Mouse (Mus musculus): Measurements from ENCODE around the gene Rps3. TPM values are rescaled to one million over a fixed set of nuclear protein-coding genes. Genes with fewer than 3 reads are reported as not detected.
A peak's percentile ranks its signal among the peaks of the same experiment; 100 is the strongest.

Gene Rps3
- polyA plus RNA-seq, 1 experiment from 2014 or later: 541 TPM

GRCm38 (mm10) chr7:99473638-99474407 is 9.7 kb downstream of the Rps3 start:
- Histone ChIP-seq H3K27me3 (replicated peaks) (no peaks in the 10 kb centered on the region), H3K9ac (no peak overlapping the region), H3K4me2 (replicated peaks) (no peak overlapping the region), H3K9me3 (no peaks in the 10 kb centered on the region), H3K4me1 (peaks cover 13% of the 10 kb centered on the region), H3K4me3 (no peak overlapping the region), H3K36me3 (peaks cover 61% of the 10 kb centered on the region), H3K27ac (peak overlapping the region; percentile 23; the same call in 1 of the 2 replicates)
- peak; percentile 11; the same call in 1 of the 2 replicates for ATAC-seq (ENCODE audit: low FRiP score, low read depth)
- WGBS: 84% methylated on average over 14 of the region's 14 CpGs

- 66% methylated on average over 18 of the region's 18 CpGs for WGBS
- no peak for ATAC-seq (ENCODE audit: low FRiP score, low read depth)
- Histone ChIP-seq H3K4me1 (peaks cover 30% of the 10 kb centered on the region), H3K9me3 (no peaks in the 10 kb centered on the region), H3K9ac (no peak overlapping the region), H3K36me3 (peaks cover 39% of the 10 kb centered on the region), H3K4me2 (replicated peaks) (no peak overlapping the region), H3K27ac (no peak overlapping the region), H3K27me3 (replicated peaks) (no peaks in the 10 kb centered on the region), H3K4me3 (no peak overlapping the region)
Observed at GRCm38 (mm10) chr7:99471578-99471977, 12.0 kb downstream of the Rps3 start.

GRCm38 (mm10) chr7:99469680-99470405 is 13.7 kb downstream of the Rps3 start:
- Histone ChIP-seq H3K4me1 (peaks cover 47% of the 10 kb centered on the region), H3K4me2 (replicated peaks) (no peak overlapping the region), H3K27me3 (replicated peaks) (no peaks in the 10 kb centered on the region), H3K9me3 (no peaks in the 10 kb centered on the region), H3K9ac (no peak overlapping the region), H3K36me3 (peaks cover 34% of the 10 kb centered on the region), H3K4me3 (no peak overlapping the region), H3K27ac (no peak overlapping the region)
- WGBS: 87% methylated on average over 17 of the region's 17 CpGs
- ATAC-seq (ENCODE audit: low FRiP score, low read depth): no peak

GRCm38 (mm10) chr7:99468283-99469132 is 15.0 kb downstream of the Rps3 start:
- H3K4me1 ChIP-seq: peaks cover 41% of the 10 kb centered on the region
- 1% methylated on average over 139 of the region's 145 CpGs for WGBS
- no peaks in the 10 kb centered on the region for H3K9me3 ChIP-seq
- ATAC-seq (ENCODE audit: low FRiP score, low read depth): peak; percentile 69
- peak overlapping the region; percentile 86 for H3K4me2 ChIP-seq (replicated peaks)
- peak overlapping the region; percentile 72 for H3K9ac ChIP-seq
- H3K27ac ChIP-seq: peak overlapping the region; percentile 72
- H3K27me3 ChIP-seq (replicated peaks): no peaks in the 10 kb centered on the region
- peaks cover 21% of the 10 kb centered on the region for H3K36me3 ChIP-seq
- H3K4me3 ChIP-seq: peak overlapping the region; percentile 46

GRCm38 (mm10) chr7:99467916-99468282 is 15.6 kb downstream of the Rps3 start:
- Histone ChIP-seq H3K27ac (peak overlapping the region; percentile 72; the same call in 1 of the 2 replicates), H3K9ac (peak overlapping the region; percentile 72), H3K36me3 (peaks cover 15% of the 10 kb centered on the region), H3K27me3 (replicated peaks) (no peaks in the 10 kb centered on the region), H3K4me2 (replicated peaks) (peak overlapping the region; percentile 86), H3K9me3 (no peaks in the 10 kb centered on the region), H3K4me3 (peak overlapping the region; percentile 46), H3K4me1 (peaks cover 41% of the 10 kb centered on the region)
- 23% methylated on average over 11 of the region's 11 CpGs for WGBS
- no peak for ATAC-seq (ENCODE audit: low FRiP score, low read depth)

- H3K27ac ChIP-seq: 0 out of 2 replicates have a peak within 1 kb of the TSS, but pooled peaks have one; percentile 3
- H3K4me2 ChIP-seq (replicated peaks): peak within 1 kb of the TSS; percentile 86
- H3K9ac ChIP-seq: peak within 1 kb of the TSS; percentile 60
- 0 out of 2 replicates have a peak, but pooled peaks have one; percentile 23 for ATAC-seq (ENCODE audit: low FRiP score, low read depth)
- 20% methylated on average over 8 of the region's 8 CpGs for WGBS
- no peaks in the 10 kb centered on the region for H3K27me3 ChIP-seq (replicated peaks)
- peak within 1 kb of the TSS; percentile 29 for H3K4me3 ChIP-seq
- H3K9me3 ChIP-seq: no peaks in the 10 kb centered on the region
- H3K4me1 ChIP-seq: peaks cover 41% of the 10 kb centered on the region
- peaks cover 6% of the 10 kb centered on the region for H3K36me3 ChIP-seq
Observed at GRCm38 (mm10) chr7:99465811-99466210, 17.7 kb downstream of the Rps3 start, which contains the start of gene Klhl35. Klhl35 (plus strand) TSS chr7:99466004.

- 87% methylated on average over 2 of the region's 2 CpGs for WGBS
- no peak overlapping the region for H3K9ac ChIP-seq
- peaks cover 22% of the 10 kb centered on the region for H3K36me3 ChIP-seq
Observed at GRCm38 (mm10) chr7:99463120-99463519, 20.4 kb downstream of the Rps3 start.

GRCm38 (mm10) chr7:99459888-99460652 is 23.5 kb downstream of the Rps3 start:
- no peak for ATAC-seq (ENCODE audit: low FRiP score, low read depth)
- Histone ChIP-seq H3K27me3 (replicated peaks) (no peaks in the 10 kb centered on the region), H3K4me1 (peaks cover 2% of the 10 kb centered on the region; the same call in 1 of the 2 replicates), H3K9ac (no peak overlapping the region), H3K4me2 (replicated peaks) (no peak overlapping the region), H3K36me3 (peaks cover 22% of the 10 kb centered on the region), H3K27ac (no peak overlapping the region), H3K4me3 (no peak overlapping the region), H3K9me3 (no peaks in the 10 kb centered on the region)
- 90% methylated on average over 15 of the region's 15 CpGs for WGBS

More at GRCm38 (mm10) chr7:99463120-99463519, 20.4 kb downstream of the Rps3 start:
- Histone ChIP-seq H3K27me3 (replicated peaks) (no peaks in the 10 kb centered on the region), H3K27ac (no peak overlapping the region), H3K9me3 (no peaks in the 10 kb centered on the region), H3K4me1 (peaks cover 27% of the 10 kb centered on the region), H3K4me3 (no peak overlapping the region), H3K4me2 (replicated peaks) (no peak overlapping the region)
- no peak for ATAC-seq (ENCODE audit: low FRiP score, low read depth)

- WGBS: 91% methylated on average over 8 of the region's 8 CpGs
- H3K36me3 ChIP-seq: peaks cover 26% of the 10 kb centered on the region
- no peak overlapping the region for H3K27ac ChIP-seq
- H3K27me3 ChIP-seq (replicated peaks): no peaks in the 10 kb centered on the region
- H3K9me3 ChIP-seq: no peaks in the 10 kb centered on the region
- no peak overlapping the region for H3K9ac ChIP-seq
- no peaks in the 10 kb centered on the region for H3K4me1 ChIP-seq
- no peak for ATAC-seq (ENCODE audit: low FRiP score, low read depth)
- H3K4me3 ChIP-seq: no peak overlapping the region
- no peak overlapping the region for H3K4me2 ChIP-seq (replicated peaks)
Observed at GRCm38 (mm10) chr7:99458849-99459248, 24.7 kb downstream of the Rps3 start.

GRCm38 (mm10) chr7:99454044-99454443 is 29.5 kb downstream of the Rps3 start:
- Histone ChIP-seq H3K9ac (no peak overlapping the region; the same call in 1 of the 2 replicates), H3K27ac (no peak overlapping the region), H3K4me2 (replicated peaks) (no peak overlapping the region), H3K4me3 (no peak overlapping the region), H3K9me3 (no peaks in the 10 kb centered on the region), H3K36me3 (peaks cover 5% of the 10 kb centered on the region; the same call in 1 of the 2 replicates), H3K27me3 (replicated peaks) (no peaks in the 10 kb centered on the region), H3K4me1 (peaks cover 9% of the 10 kb centered on the region; the same call in 1 of the 2 replicates)
- 81% methylated on average over 4 of the region's 4 CpGs for WGBS
- no peak for ATAC-seq (ENCODE audit: low FRiP score, low read depth)

- 86% methylated on average over 7 of the region's 7 CpGs for WGBS
- Histone ChIP-seq H3K27ac (no peak overlapping the region), H3K4me2 (replicated peaks) (no peak overlapping the region), H3K4me1 (peaks cover 13% of the 10 kb centered on the region; the same call in 1 of the 2 replicates), H3K36me3 (peaks cover 5% of the 10 kb centered on the region; the same call in 1 of the 2 replicates), H3K9me3 (no peaks in the 10 kb centered on the region), H3K4me3 (no peak overlapping the region), H3K9ac (no peak overlapping the region), H3K27me3 (replicated peaks) (no peaks in the 10 kb centered on the region)
- ATAC-seq (ENCODE audit: low FRiP score, low read depth): no peak
Observed at GRCm38 (mm10) chr7:99452859-99453258, 30.7 kb downstream of the Rps3 start.

Data from neural tube, embryonic 12.5 days (tissue).